Mouse (Mus musculus) MN1 (cell line): Measurements from ENCODE around the gene Dennd4c.
A peak's percentile ranks its signal among the peaks of the same experiment; 100 is the strongest.

Experiments used
- DNase-seq: peaks from one replicate; pipeline ENCODE4 v3.0.0-alpha.2; 2016; ENCODE audit warnings: low spot score

The Dennd4c gene

GRCm38 (mm10) chr4:86748336-86749291, at the start of gene Dennd4c:
Gene Dennd4c (plus strand): TSS chr4:86748555.
- DNase-seq: peak; percentile 93

DNA sequence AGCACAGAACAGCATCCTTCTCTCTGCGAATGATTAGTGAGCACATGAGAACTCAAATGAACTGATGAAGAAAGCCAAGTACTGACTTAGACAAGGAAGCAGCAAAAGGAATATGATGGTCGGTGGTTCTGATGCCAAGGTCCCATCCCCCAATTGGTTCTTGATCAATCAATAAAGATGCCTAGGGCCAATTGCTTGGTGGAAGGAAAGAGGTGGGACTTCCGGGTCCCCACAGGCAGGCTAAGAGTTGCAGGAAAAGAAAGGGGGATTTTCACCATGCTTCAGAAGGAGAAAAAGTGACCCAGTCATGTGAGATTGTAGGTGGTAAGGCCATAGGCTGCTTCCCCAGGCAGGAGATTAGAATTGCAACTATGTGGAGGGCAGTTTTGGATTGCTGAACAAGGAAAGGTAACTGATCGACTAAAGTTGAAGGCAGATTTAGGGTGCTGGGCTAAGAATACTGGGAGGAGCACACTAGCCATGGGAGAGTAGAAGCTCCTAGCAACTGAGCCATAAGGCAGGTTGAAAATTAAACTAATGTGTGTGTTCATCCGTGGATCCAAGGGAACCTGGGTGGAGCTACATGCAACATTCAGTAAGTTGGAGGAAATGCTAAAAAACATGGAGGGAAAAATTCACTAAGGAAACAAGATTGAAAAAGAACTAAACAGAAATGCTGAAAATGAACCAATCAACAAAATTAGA, 49.0 kb upstream of the Dennd4c start:
- DNase-seq: no peak

- no peak for DNase-seq
Measured at GRCm38 (mm10) chr4:86708801-86709200, 39.6 kb upstream of the Dennd4c start.

GRCm38 (mm10) chr4:86710034-86710650, 38.2 kb upstream of the Dennd4c start:
- DNase-seq: no peak

- no peak for DNase-seq
Measured at GRCm38 (mm10) chr4:86710666-86711215, 37.6 kb upstream of the Dennd4c start.

GRCm38 (mm10) chr4:86712751-86713195, 35.6 kb upstream of the Dennd4c start:
- DNase-seq: peak; percentile 69

GRCm38 (mm10) chr4:86713518-86713917, 34.8 kb upstream of the Dennd4c start:
- no peak for DNase-seq

GRCm38 (mm10) chr4:86715341-86715740, 33.0 kb upstream of the Dennd4c start:
- DNase-seq: no peak

- peak; percentile 29 for DNase-seq
Measured at GRCm38 (mm10) chr4:86717176-86717575, 31.2 kb upstream of the Dennd4c start.

DNA sequence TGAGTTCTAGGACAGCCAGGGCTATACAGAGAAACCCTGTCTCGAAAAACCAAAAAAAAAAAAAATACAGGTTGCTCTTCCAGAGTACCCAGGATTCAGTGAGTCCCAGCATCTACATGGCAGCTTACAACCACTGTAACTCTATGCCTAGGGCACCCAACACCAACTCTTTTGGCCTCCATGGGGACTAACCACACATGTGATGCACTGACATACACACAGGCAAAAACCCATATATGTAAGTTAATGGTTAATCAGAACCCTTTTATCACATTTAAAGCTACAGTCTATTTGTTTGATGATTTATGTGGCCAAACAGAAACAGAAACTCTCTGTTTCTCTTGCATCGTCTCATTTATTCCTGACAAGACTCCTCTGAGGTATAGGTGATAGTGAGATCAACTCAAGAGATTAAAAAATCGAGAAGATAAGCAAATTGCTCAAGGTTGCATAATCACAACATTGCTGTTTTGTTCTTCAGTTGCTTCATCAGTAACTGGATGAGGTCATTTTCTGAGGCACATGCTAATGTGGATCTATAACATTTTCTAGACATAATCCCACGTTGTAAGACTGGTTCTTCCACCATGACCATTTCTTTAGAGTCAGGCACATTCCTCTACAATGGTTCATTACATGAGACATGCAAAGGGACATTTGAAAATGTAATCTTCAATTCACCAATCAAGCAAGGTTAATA, 29.3 kb upstream of the Dennd4c start:
- DNase-seq: no peak

- no peak for DNase-seq
Measured at GRCm38 (mm10) chr4:86721856-86722358, 26.4 kb upstream of the Dennd4c start.

GRCm38 (mm10) chr4:86725175-86725574, 23.2 kb upstream of the Dennd4c start:
- DNase-seq: no peak

DNA sequence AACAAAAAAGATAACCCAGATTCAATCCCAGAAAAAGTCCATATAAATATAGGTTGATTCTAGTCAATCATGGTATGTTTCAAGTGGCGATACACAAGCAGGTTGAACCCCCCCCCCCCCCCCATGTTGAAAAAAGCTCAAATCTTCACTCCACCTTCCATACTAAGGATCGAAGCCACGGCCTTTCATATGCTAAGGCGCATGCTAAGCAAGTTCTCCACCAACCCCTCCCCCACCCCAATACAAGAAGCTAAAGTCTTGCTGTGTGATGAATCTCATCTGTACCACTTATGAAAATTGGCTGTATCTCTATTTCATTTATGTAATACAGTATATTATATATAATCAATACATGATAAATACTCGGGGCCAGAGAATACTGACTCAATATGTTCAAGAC, 22.2 kb upstream of the Dennd4c start:
- no peak for DNase-seq

DNA sequence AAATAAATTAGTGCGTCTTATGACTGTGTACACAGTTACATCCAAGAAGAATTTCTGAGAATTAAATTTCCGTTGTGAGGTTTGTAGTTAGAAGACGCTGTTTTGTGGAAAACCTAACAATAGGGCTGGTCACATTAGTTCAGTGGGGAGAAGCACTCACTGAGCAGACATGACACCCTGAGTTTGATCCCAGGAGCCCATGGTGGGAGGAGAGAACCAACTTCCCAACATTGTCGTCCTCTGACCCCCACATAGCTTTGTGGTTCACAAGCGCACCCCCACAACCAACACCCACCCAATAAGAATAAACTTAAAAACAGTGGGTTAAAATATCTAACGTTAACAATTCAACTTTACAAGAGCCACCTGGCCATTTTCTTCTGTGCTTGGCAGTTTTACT, 18.5 kb upstream of the Dennd4c start:
- DNase-seq: no peak

GRCm38 (mm10) chr4:86734088-86734841, 14.1 kb upstream of the Dennd4c start:
- DNase-seq: no peak

DNA sequence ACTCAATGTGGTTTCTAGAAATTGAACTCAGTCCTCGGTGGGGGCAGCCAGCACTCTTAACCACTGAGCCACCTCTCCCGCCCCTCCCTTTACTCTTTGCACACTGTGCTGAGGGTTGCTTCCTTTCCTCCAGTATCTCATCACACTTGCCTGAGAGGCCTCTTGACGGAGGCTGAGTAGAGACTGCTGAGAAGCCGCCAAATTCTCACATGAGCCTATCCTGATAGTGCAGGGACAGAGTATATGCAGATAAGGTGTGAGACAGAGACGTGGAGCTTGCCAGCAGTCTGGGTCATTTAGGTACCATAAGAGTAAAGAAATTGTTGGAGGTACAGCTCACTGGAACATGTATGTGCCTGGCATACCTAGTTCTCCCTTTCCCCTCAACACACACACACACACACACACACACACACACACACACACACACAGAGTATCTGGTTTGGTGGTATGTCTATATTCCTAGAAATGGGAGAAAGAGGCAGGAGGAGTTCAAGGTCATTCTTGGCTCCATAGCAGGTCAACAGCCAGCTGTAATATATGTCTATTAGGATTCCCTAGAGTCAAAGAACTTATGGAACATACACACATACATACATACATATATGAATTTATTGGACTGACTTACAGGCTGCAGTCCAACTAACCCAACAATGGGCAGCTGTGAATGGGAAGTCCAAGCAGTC, 8.9 kb upstream of the Dennd4c start:
- no peak for DNase-seq

DNA sequence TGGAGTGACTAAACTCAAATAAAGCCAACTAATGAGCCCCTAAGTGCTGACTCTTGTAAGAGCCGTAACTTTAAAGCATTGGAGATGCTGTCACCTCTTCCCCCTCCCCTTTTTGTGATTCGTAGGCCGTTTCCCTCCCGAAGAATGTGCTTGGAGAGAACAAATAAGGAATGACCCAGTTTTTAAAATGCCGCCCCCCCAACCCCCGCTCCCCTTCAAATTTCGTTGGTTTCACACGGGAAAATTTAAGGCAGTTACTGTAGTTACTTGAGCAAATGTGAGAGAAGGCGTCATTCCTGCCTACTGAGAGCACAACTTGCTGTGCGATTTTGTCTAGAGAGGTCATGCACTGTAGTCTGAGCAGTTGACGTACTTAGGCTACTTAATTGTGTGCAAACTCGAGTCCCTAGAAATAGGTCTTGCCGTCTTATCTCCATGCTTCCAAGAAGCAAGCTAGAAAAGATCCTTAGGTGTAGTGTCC, 1.0 kb downstream of the Dennd4c start:
- peak; percentile 6 for DNase-seq

- DNase-seq: no peak
Measured at GRCm38 (mm10) chr4:86750346-86750945, 2.1 kb downstream of the Dennd4c start.

DNA sequence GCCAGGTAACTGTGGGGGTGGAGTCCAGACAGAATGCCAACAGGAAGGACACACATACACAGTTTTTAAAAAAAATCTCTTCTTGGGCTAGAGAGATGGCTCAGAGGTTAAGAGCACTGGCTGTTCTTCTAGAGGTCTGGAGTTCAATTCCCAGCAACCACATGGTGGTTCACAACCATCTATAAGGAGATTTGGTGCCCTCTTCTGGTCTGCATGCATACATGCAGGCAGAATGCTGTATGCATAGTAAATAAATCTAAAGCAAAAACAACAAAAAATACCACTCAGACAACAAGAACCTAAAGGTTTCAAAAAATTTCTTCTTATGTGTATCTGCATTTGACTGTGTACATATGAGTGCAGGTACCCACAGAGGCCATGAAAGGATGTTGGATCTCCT, 16.0 kb downstream of the Dennd4c start:
- no peak for DNase-seq

DNA sequence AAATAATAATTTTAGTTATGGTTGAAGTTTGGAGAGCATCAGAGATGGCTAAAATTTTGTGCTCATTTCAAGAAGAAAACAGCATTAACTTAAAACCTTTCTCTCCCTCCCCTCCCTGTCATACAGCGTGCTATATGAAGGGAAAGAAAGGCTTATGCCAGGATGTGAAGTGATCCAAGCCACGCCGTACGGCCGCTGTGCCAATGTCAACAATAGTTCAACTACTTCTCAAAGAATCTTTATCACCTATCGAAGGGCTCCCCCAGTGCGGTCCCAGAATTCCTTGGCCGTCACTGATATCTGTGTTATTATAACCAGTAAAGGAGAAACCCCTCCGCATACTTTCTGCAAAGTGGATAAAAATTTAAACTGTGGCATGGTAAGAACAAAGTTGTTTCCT, 29.2 kb downstream of the Dennd4c start:
- no peak for DNase-seq
